Mouse (Mus musculus): ENCODE measurements around the gene Ctnna3. TPM values are rescaled to one million over a fixed set of nuclear protein-coding genes. Genes with fewer than 3 reads are reported as not detected.
"Not testable (repeated sequence)": the region's sequence is repeated elsewhere in the genome, so short reads cannot be mapped to it uniquely, and the experiment has no call there.

Gene Ctnna3
- polyA plus RNA-seq, 1 experiment from 2014 or later, result 0.34 TPM

DNA sequence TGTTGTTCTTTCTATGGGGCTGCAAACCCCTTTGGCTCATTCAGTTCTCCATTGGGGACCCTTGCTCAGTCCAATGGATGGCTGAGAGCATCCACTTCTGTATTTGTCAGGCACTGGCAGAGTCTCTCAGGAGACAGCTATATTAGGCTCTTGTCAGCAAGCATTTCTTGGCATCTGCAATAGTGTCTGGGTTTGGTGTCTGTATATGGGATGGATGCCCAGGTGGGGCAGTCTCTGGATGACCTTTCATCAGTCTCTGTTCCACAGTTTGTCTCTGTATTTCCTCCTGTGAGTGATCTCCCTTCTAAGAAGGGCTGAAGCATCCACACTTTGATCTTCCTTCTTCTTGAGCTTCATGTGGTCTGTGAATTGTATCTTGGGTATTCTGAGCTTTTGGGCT is 795.9 kb downstream of the Ctnna3 start:
- not testable (repeated sequence) for H3K27me3 ChIP-seq; H3K4me1 ChIP-seq; H3K9me3 ChIP-seq; ATAC-seq (ENCODE audit: low FRiP score); H3K36me3 ChIP-seq (replicated peaks); H3K4me3 ChIP-seq (replicated peaks); H3K9ac ChIP-seq; H3K27ac ChIP-seq; H3K4me2 ChIP-seq

DNA sequence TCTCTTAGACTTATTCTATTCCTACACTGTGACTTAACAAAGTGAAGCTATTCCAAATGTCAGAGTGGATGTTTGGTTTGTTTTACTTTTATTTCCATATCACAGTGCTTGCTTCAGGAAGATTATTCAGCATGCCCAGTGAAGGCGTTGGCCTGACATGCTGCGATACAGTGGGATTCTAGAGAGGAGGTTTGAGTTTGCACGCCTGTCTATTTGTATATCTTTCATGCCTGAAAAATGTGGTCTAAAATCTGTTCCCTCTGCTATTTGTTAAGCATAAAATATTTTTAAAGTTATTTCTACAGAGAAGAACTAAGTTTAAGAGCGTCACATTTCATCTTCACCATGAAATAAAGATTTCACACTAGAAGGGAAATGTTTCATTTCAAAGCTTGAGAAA is 813.5 kb downstream of the Ctnna3 start:
- no peaks in the 10 kb centered on the region for H3K4me1 ChIP-seq
- no peak overlapping the region for H3K27ac ChIP-seq
- ATAC-seq (ENCODE audit: low FRiP score), result no peak
- H3K9me3 ChIP-seq, result no peaks in the 10 kb centered on the region
- H3K27me3 ChIP-seq, result no peaks in the 10 kb centered on the region
- no peaks in the 10 kb centered on the region for H3K36me3 ChIP-seq (replicated peaks)
- H3K4me3 ChIP-seq (replicated peaks), result no peak overlapping the region
- WGBS, result 91% methylated on average over 4 of the region's 4 CpGs
- H3K4me2 ChIP-seq, result no peak overlapping the region
- H3K9ac ChIP-seq, result no peak overlapping the region

DNA sequence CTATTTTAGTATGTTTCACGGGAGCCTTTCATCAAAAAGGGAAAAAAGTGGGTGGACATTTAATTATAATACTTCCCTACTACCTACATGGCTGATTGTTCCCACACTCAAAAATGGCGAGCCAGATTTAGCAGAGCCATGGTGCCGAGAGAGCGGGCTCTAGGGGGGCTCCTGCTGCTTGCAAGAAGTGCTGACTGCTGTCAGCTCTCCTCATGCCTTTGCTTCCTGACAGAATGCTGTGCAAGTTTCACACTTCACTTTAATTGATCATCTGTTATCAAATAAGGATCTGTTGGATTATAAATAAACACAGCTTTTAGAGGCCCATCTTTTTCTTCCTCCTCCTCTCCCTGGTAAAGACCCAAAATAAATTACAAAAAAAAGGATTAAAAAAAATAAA is 838.3 kb downstream of the Ctnna3 start:
- Histone ChIP-seq H3K4me3 (replicated peaks) (no peak overlapping the region), H3K9me3 (no peaks in the 10 kb centered on the region), H3K4me2 (no peak overlapping the region), H3K4me1 (no peaks in the 10 kb centered on the region), H3K27me3 (no peaks in the 10 kb centered on the region), H3K36me3 (replicated peaks) (no peaks in the 10 kb centered on the region), H3K27ac (no peak overlapping the region), H3K9ac (no peak overlapping the region)
- ATAC-seq (ENCODE audit: low FRiP score), result no peak
- 58% methylated on average over 4 of the region's 4 CpGs for WGBS

DNA sequence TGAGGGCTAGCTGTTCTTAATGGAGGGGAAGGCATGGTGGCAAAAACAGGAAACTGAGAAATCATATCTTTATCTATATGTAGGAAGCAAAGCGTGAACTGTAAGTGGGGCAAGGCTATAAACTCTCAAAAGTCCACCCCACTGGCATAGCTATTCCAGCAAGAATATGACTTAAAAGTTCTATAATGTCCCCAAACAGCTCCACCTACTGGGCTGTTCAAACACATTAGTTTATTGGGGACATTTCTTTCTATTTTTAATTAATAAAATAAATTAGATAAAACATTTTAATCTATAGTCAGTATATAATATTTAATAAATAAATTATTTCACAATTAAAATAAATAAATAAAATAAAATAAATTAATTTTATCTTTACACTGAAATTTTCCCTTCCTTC is 845.2 kb downstream of the Ctnna3 start:
- no peaks in the 10 kb centered on the region for H3K36me3 ChIP-seq (replicated peaks)
- H3K4me2 ChIP-seq, result no peak overlapping the region
- no peaks in the 10 kb centered on the region for H3K9me3 ChIP-seq
- WGBS, result 89% methylated on average over 1 of the region's 1 CpGs
- no peaks in the 10 kb centered on the region for H3K27me3 ChIP-seq
- no peak overlapping the region for H3K27ac ChIP-seq
- no peaks in the 10 kb centered on the region for H3K4me1 ChIP-seq
- ATAC-seq (ENCODE audit: low FRiP score), result no peak
- no peak overlapping the region for H3K4me3 ChIP-seq (replicated peaks)
- no peak overlapping the region for H3K9ac ChIP-seq

DNA sequence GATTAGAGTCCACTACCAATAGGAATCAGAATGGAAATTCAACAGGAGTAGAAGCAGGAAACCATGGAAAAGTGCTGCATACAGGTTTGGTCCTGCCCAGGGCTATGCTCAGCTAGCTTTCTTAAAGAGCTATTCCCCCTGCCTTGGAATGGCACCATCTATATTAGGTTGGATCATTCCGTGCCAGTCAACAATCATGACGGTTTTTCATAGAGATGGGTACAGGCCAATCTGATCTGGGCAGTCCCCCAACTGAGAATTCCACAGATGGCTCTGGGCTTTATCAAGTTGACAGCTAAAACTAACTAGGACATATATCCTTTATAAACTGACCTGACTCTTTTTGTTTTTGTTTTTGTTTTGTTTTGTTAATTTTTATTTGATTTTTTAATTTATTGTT is 848.9 kb downstream of the Ctnna3 start:
- Histone ChIP-seq H3K4me2 (no peak overlapping the region), H3K4me1 (no peaks in the 10 kb centered on the region), H3K9me3 (no peaks in the 10 kb centered on the region), H3K36me3 (replicated peaks) (no peaks in the 10 kb centered on the region), H3K27ac (no peak overlapping the region), H3K9ac (no peak overlapping the region), H3K27me3 (no peaks in the 10 kb centered on the region), H3K4me3 (replicated peaks) (no peak overlapping the region)
- WGBS, result 93% methylated on average over 2 of the region's 2 CpGs
- ATAC-seq (ENCODE audit: low FRiP score), result no peak

DNA sequence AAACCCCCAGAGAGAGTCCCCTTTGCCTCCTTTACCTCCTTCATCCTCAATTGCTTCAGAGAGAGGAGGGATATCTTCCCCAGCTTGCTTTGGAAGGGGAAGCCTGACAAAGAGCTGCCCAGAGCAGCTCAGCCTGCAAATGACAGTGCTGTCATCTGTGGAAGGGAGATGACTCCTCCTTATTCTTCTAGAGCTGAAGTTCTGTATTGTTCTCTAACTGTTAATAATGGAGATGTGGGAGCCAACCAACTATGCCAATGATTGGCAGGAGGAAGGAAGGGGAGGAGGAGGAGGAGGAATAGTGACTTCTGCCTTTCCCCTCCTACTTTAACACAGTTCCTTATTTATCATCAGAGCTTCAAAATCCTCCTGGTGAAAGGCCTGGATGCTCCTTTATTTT is 875.9 kb downstream of the Ctnna3 start:
- Histone ChIP-seq H3K4me3 (replicated peaks) (no peak overlapping the region), H3K27me3 (no peaks in the 10 kb centered on the region), H3K27ac (no peak overlapping the region), H3K4me2 (no peak overlapping the region), H3K9me3 (no peaks in the 10 kb centered on the region), H3K36me3 (replicated peaks) (no peaks in the 10 kb centered on the region), H3K4me1 (no peaks in the 10 kb centered on the region), H3K9ac (no peak overlapping the region)
- ATAC-seq (ENCODE audit: low FRiP score), result no peak

DNA sequence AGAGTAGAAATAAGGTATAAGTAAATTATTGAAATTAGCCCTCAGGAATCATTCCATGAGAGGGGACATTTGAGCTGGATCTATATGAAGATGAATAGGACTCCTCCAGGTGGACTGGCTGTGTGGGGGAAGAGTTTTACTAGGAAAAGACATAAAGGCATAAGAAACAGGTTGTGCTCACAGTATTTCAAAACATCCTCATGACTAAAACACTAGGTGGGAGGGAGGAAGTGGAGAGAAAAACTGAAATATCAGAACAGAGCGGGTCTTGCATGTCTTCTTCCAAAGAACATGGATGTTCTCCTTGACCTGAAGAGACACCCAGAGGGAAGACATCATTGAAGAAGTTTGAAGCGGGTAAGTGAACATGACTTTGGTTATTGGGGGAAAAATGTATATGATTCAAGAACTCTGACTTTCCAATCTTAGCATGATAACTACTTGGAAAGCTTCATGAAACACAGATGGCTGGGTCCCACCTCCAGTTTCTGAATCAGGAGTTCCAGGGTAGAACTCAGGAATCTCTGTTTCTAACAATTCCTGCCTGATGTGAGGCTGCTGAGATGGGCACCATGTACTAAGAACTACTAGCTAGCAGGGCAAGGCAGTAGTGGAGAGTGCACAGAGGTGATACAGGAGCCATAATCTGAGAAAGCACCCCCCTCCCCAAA is 881.9 kb downstream of the Ctnna3 start:
- 81% methylated on average over 2 of the region's 2 CpGs for WGBS
- H3K27ac ChIP-seq, result no peak overlapping the region
- no peak overlapping the region for H3K4me3 ChIP-seq (replicated peaks)
- no peak for ATAC-seq (ENCODE audit: low FRiP score)
- no peaks in the 10 kb centered on the region for H3K36me3 ChIP-seq (replicated peaks)
- no peaks in the 10 kb centered on the region for H3K4me1 ChIP-seq
- H3K9ac ChIP-seq, result no peak overlapping the region
- no peak overlapping the region for H3K4me2 ChIP-seq
- no peaks in the 10 kb centered on the region for H3K27me3 ChIP-seq
- H3K9me3 ChIP-seq, result no peaks in the 10 kb centered on the region

DNA sequence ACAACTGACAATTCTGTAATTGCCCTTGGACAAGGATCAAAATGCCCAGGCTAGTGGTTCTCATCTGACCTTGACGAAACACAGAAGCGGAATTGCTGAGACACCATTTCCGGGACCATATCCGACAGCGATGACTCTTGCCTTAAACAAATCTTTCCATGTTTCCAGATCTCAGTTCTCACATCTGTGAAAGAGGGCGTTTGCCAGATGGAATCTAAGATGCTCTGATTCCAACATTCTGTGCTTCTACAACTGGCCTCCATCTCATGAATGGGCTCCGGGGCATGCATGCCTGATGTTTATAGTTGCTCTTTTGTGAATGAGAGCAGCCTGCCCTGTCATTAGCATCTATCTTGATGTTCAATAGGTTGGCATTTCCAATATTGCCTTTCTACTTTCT is 890.4 kb downstream of the Ctnna3 start:
- Histone ChIP-seq H3K27me3 (no peaks in the 10 kb centered on the region), H3K4me3 (replicated peaks) (no peak overlapping the region)
- no peak for ATAC-seq (ENCODE audit: low FRiP score)

DNA sequence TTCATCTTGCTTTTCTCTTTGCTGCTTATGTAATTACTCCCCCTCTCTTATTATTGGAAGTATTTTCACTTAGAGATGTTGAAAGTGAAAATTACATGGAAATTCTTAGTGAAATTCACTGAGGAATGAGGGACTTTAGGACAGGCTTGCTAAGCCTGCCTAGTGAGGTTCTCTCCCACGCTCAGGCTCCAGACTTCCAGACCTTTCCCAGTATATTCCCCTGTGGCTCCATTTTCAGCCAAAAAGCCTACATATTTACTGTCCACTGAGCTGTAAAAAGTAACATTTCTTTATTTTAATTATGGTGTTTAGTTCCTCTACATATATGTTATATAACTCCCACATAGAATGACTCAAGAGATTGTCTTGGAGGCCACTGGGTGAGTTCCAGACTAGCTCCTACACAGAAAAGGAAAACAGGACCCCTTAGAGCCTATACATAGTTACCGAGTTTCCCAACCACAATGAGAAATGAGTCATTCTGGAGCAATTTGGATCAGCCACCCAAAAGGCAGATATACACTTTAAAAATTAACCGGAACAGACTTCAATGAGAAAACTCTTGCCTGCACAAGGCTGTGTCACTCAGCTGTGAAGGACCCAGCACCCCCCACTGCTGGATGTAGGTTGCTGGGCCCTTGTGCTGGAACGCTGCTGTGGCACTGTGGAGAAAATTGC is 912.9 kb downstream of the Ctnna3 start:
- ATAC-seq (ENCODE audit: low FRiP score), result no peak
- Histone ChIP-seq H3K4me3 (replicated peaks) (no peak overlapping the region), H3K27ac (no peak overlapping the region), H3K4me1 (no peaks in the 10 kb centered on the region), H3K36me3 (replicated peaks) (no peaks in the 10 kb centered on the region), H3K9me3 (no peaks in the 10 kb centered on the region), H3K27me3 (no peaks in the 10 kb centered on the region), H3K4me2 (no peak overlapping the region), H3K9ac (no peak overlapping the region)
- WGBS, result 77% methylated on average over 4 of the region's 4 CpGs

More for the DNA sequence above, 890.4 kb downstream of the Ctnna3 start:
- Histone ChIP-seq H3K9ac (no peak overlapping the region), H3K27ac (no peak overlapping the region), H3K4me2 (no peak overlapping the region), H3K36me3 (replicated peaks) (no peaks in the 10 kb centered on the region), H3K4me1 (no peaks in the 10 kb centered on the region), H3K9me3 (no peaks in the 10 kb centered on the region)
- WGBS, result 90% methylated on average over 7 of the region's 7 CpGs

DNA sequence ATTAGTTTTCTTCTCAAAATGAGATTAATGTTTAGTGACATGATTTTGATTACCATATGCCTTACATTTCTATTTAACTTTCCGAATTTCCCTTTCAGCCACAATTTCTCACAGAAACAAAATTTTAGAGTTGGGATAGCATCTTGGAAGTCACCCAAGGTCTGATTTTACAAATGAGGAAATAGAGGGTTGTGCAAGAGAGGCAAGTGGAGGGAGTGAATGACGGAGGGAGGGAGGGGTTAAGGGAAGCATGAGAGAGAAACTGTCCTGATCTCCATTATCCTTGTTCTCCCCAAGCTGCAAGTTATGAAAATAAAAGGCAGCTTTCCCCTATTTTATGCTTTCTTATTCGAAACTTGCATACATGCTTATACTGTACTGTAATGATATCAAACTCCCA is 943.4 kb downstream of the Ctnna3 start:
- Histone ChIP-seq H3K36me3 (replicated peaks) (no peaks in the 10 kb centered on the region), H3K27me3 (no peaks in the 10 kb centered on the region), H3K9me3 (no peaks in the 10 kb centered on the region), H3K4me1 (no peaks in the 10 kb centered on the region), H3K4me2 (no peak overlapping the region), H3K9ac (no peak overlapping the region), H3K4me3 (replicated peaks) (no peak overlapping the region), H3K27ac (no peak overlapping the region)
- WGBS, result 81% methylated on average over 3 of the region's 3 CpGs
- no peak for ATAC-seq (ENCODE audit: low FRiP score)

DNA sequence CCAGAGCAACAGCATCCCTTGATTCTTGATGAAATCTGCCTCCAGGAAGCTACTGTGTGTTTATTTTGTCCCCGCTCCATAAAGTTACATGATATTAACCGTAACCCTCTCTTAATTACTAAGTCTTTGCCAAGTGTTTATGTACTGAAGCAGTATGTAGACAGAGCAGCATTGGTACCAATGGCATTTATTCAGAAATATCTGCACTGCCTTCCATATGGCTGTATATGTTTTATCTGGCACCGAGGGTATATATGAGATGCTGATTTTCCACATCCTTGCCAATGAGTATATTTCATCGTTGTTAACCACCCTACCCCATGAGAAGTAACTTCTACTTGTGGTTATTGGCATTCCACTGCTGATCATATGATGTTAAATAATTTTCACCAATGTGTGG is 947.9 kb downstream of the Ctnna3 start:
- Histone ChIP-seq H3K9ac (no peak overlapping the region), H3K27me3 (no peaks in the 10 kb centered on the region), H3K27ac (no peak overlapping the region), H3K4me3 (replicated peaks) (no peak overlapping the region), H3K4me1 (no peaks in the 10 kb centered on the region), H3K36me3 (replicated peaks) (no peaks in the 10 kb centered on the region), H3K9me3 (no peaks in the 10 kb centered on the region), H3K4me2 (no peak overlapping the region)
- 93% methylated on average over 4 of the region's 4 CpGs for WGBS
- no peak for ATAC-seq (ENCODE audit: low FRiP score)

DNA sequence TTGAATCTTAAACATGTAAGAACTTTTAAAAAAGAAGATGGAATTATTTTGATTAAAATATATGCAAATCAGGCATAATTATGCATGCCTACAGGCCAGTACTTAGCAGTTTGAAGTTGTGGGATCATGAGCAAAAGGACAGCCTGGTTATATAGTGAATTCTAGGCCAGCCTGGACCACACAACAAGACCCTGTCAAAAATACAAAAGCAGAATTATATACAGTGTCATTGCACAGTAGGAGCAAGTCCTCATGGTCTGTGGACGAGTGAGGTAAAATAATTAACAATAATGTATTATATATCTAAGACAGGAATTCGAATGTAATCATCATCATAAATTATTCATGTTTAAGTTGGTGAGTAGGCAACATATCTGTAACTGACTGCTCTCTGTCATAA is 966.7 kb downstream of the Ctnna3 start:
- 52% methylated on average over 2 of the region's 2 CpGs for WGBS
- H3K4me1 ChIP-seq, result no peaks in the 10 kb centered on the region
- ATAC-seq (ENCODE audit: low FRiP score), result no peak

DNA sequence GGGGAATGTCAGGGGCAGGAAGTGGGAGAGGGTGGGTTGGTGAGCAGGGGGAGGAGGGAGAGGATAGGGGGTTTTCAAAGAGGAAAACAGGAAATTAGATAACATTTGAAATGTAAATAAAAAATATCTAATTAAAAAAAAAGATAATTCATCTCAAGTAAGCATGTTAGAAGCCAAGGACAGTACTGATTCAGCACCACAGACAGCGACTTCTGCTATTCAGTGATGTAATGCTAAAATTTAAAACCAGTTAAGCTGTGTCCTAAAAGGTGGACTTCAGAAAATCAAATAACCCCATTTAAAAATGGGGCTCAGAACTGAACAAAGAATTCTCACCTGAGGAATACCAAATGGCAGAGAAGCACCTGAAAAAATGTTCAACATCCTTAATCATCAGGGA is 988.5 kb downstream of the Ctnna3 start:
- H3K4me1 ChIP-seq; H3K27me3 ChIP-seq; H3K27ac ChIP-seq; H3K9ac ChIP-seq; H3K4me2 ChIP-seq; H3K36me3 ChIP-seq (replicated peaks); ATAC-seq (ENCODE audit: low FRiP score); H3K9me3 ChIP-seq; H3K4me3 ChIP-seq (replicated peaks): not testable (repeated sequence)
- 28% methylated on average over 1 of the region's 1 CpGs for WGBS

More for the DNA sequence above, 966.7 kb downstream of the Ctnna3 start:
- no peaks in the 10 kb centered on the region for H3K27me3 ChIP-seq
- H3K4me3 ChIP-seq (replicated peaks), result no peak overlapping the region
- H3K36me3 ChIP-seq (replicated peaks), result no peaks in the 10 kb centered on the region
- H3K9me3 ChIP-seq, result no peaks in the 10 kb centered on the region
- H3K9ac ChIP-seq, result no peak overlapping the region
- H3K27ac ChIP-seq, result no peak overlapping the region
- no peak overlapping the region for H3K4me2 ChIP-seq

All from forebrain, embryonic 12.5 days (tissue).